Mouse (Mus musculus): ENCODE data around the gene Ino80. TPM values are rescaled to one million over a fixed set of nuclear protein-coding genes. Genes with fewer than 3 reads are reported as not detected.

The Ino80 gene
- total and polyA plus RNA-seq, 3 experiments, result 10.6 to 17.8 (median 11.4) TPM

DNA sequence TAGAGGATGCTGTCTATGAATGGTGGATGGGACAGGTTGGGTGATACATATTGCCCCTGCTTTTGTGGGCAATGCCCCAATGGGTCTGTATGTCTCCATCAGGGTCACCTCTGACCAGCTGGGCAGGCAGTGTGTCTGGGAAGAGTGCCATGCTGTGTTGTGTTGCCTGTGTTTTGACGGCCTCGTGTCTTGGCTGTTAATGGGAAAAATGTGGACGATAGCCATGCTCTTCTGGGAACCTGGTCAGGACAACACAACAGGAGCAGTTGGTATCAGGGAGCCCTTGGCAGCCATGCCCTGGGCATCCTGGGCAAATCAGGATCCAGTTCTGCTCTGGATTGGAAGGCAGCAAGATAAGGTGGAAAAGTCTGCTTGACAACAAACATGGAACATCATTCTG lies 122.4 kb downstream of the Ino80 start:
- Histone ChIP-seq H3K36me3 (replicated peaks in 1 of 2; ENCODE audit: control insufficient read depth in 1 of 2, insufficient read depth in 1 of 2, low read length in 1 of 2) (peaks cover 33 to 40% of the 10 kb centered on the region in 2 experiments), H3K4me1 (ENCODE audit: control insufficient read depth in 1 of 2, insufficient read depth in 2 of 2) (peaks cover 37 to 70% of the 10 kb centered on the region in 2 experiments), H3K27ac (ENCODE audit: insufficient read depth, low read depth) (peak overlapping the region; percentile 50), H3K4me2 (ENCODE audit: insufficient read depth, low read depth, poor library complexity, severe bottlenecking) (0 out of 2 replicates have a peak overlapping the region, but pooled peaks have one; percentile 11), H3K27me3 (replicated peaks) (no peaks in the 10 kb centered on the region), H3K9me3 (replicated peaks; ENCODE audit: low read length) (peaks cover 7% of the 10 kb centered on the region), H3K4me3 (replicated peaks in 1 of 3; ENCODE audit: low read depth in 2 of 3, low read length in 2 of 3, poor library complexity in 1 of 3) (peak overlapping the region in 1 of 3 experiments; percentile 18), H3K79me2 (replicated peaks; ENCODE audit: control insufficient read depth, extremely low read depth, insufficient read depth, poor library complexity, severe bottlenecking) (peaks cover 29% of the 10 kb centered on the region), H3K9ac (ENCODE audit: insufficient read depth, low read depth) (no peak overlapping the region)
- dilution Hi-C loops (cut with MboI; ENCODE audit: extremely low pct_ligation_motif_present, extremely low pct_unique_long_range_greater_than_20kb, low sequenced_read_pairs), result no loop called here
- TF ChIP-seq MAX (IDR thresholded peaks at IDR 0.05; ENCODE audit: low read length), result no peak
- peak; percentile 96 for TF ChIP-seq POLR2AphosphoS2 (IDR thresholded peaks at IDR 0.05; ENCODE audit: low read depth, low read length)
- TF ChIP-seq NELFE (IDR thresholded peaks at IDR 0.05; ENCODE audit: low read depth, low read length), result no peak; the same call in 1 of the 2 replicates
- TF ChIP-seq CHD2 (IDR thresholded peaks at IDR 0.05; ENCODE audit: low read length), result peak; percentile 67; the same call in 1 of the 2 replicates
- TF ChIP-seq KAT2A (IDR thresholded peaks at IDR 0.05; ENCODE audit: insufficient replicate concordance, low read length), result no peak
- peak; percentile 15; the same call in 1 of the 2 replicates for TF ChIP-seq IRF4 (IDR thresholded peaks at IDR 0.05; ENCODE audit: low read depth, low read length)
- in situ Hi-C loops (cut with MboI; ENCODE audit: low pct_ligation_motif_present, low pct_unique_long_range_greater_than_20kb, low sequenced_read_pairs), result no loop called here
- DNase-seq (ENCODE audit: extremely low read depth), result peak; percentile 24

DNA sequence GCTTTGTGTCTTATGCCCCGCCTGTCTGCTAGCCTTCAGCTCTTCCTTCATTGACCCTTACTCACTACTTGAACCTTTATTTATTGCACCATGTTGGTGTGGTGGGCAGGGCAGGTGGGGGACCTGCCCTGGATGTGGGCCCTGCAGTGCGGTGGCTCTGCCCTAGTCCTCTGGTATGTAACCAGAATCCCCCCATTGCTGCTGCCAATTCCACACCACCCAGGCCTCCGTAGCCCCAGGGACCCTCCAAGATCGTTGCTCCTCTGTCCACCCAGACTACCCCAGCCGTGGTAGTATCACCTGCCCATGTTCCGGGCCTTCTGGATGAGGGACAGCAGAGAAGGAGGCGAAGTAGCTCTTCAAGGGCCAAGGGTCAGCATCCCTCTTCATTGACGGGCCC lies 123.8 kb downstream of the Ino80 start:
- Histone ChIP-seq H3K27ac (ENCODE audit: insufficient read depth, low read depth) (no peak overlapping the region), H3K27me3 (replicated peaks) (no peaks in the 10 kb centered on the region), H3K4me3 (replicated peaks in 1 of 3; ENCODE audit: low read depth in 2 of 3, low read length in 2 of 3, poor library complexity in 1 of 3) (peak overlapping the region in 2 of 3 experiments; percentile 97 to 98), H3K36me3 (replicated peaks in 1 of 2; ENCODE audit: control insufficient read depth in 1 of 2, insufficient read depth in 1 of 2, low read length in 1 of 2) (peaks cover 33 to 40% of the 10 kb centered on the region in 2 experiments), H3K4me2 (ENCODE audit: insufficient read depth, low read depth, poor library complexity, severe bottlenecking) (peak overlapping the region; percentile 80; the same call in 1 of the 2 replicates), H3K9ac (ENCODE audit: insufficient read depth, low read depth) (peak overlapping the region; percentile 98; the same call in 1 of the 2 replicates), H3K79me2 (replicated peaks; ENCODE audit: control insufficient read depth, extremely low read depth, insufficient read depth, poor library complexity, severe bottlenecking) (peaks cover 29% of the 10 kb centered on the region), H3K4me1 (ENCODE audit: control insufficient read depth in 1 of 2, insufficient read depth in 2 of 2) (peaks cover 38 to 65% of the 10 kb centered on the region in 2 experiments), H3K9me3 (replicated peaks; ENCODE audit: low read length) (peaks cover 6% of the 10 kb centered on the region)
- dilution Hi-C loops (cut with MboI; ENCODE audit: extremely low pct_ligation_motif_present, extremely low pct_unique_long_range_greater_than_20kb, low sequenced_read_pairs), result no loop called here
- TF ChIP-seq ZNF384 (IDR thresholded peaks at IDR 0.05; ENCODE audit: low read depth, low read length) (no peak), RCOR1 (conservative IDR thresholded peaks at IDR 0.05; ENCODE audit: low read depth, low read length) (no peak), EP300 (IDR thresholded peaks at IDR 0.05; ENCODE audit: low read length) (no peak), ELF1 (IDR thresholded peaks at IDR 0.05; ENCODE audit: low read depth, low read length) (no peak), MYC (IDR thresholded peaks at IDR 0.05; ENCODE audit: low read depth, low read length) (no peak)
- no peak for DNase-seq (ENCODE audit: extremely low read depth)
- in situ Hi-C loops (cut with MboI; ENCODE audit: low pct_ligation_motif_present, low pct_unique_long_range_greater_than_20kb, low sequenced_read_pairs), result loop anchor here (5.0 kb wide), 1 partner anchor 34 kb away; no protein-coding TSS in a partner anchor
